Mouse (Mus musculus) cerebellum, adult 18-20 months (tissue): ENCODE results near the gene Emx1.

Experiments
- DNase-seq, 2 experiments: peaks; one replicate each; pipeline ENCODE4 v3.0.0; 2021

Gene Emx1

GRCm38 (mm10) chr6:85232045-85232444 lies 44.8 kb downstream of the Emx1 start:
- no peak for DNase-seq

GRCm38 (mm10) chr6:85232836-85233623 lies 45.8 kb downstream of the Emx1 start:
- DNase-seq: no peak

GRCm38 (mm10) chr6:85234796-85235195 lies 47.6 kb downstream of the Emx1 start:
- no peak for DNase-seq

- peak; percentile 16 to 52 for DNase-seq
Observed at GRCm38 (mm10) chr6:85237001-85237400, 49.8 kb downstream of the Emx1 start.

- no peak for DNase-seq
Observed at GRCm38 (mm10) chr6:85237595-85238337, 50.5 kb downstream of the Emx1 start.

GRCm38 (mm10) chr6:85239044-85239489 lies 51.8 kb downstream of the Emx1 start:
- DNase-seq: peak; percentile 50 to 59

- DNase-seq: no peak
Observed at GRCm38 (mm10) chr6:85249821-85250220, 62.6 kb downstream of the Emx1 start.

GRCm38 (mm10) chr6:85250811-85251241 lies 63.6 kb downstream of the Emx1 start:
- DNase-seq: peak; percentile 41 to 45

GRCm38 (mm10) chr6:85252251-85253058 lies 65.2 kb downstream of the Emx1 start:
- no peak for DNase-seq

- no peak for DNase-seq
Observed at GRCm38 (mm10) chr6:85253275-85253674, 66.0 kb downstream of the Emx1 start.
